Mouse (Mus musculus) forebrain, embryonic 12.5 days (tissue): Measurements from ENCODE around the gene Fmnl2. TPM values are rescaled to one million over a fixed set of nuclear protein-coding genes. Genes with fewer than 3 reads are reported as not detected.

ENCODE experiments used
- ATAC-seq: fragments of 200-750 bp; cut with Nextera tagmentation; 2 replicates; pipeline ENCODE4 v1.8.0; 2017; ENCODE audit warnings: moderate TSS enrichment; ENCODE audit not compliant: low FRiP score
- H3K27ac ChIP-seq: fragments of 300-500 bp; sonication (generic); 2 replicates; pipeline ENCODE4 v1.5.1; 2016; ENCODE audit warnings: mild to moderate bottlenecking
- H3K27me3 ChIP-seq: fragments of 300-500 bp; sonication (generic); 2 replicates; pipeline ENCODE4 v1.6.1; 2016; ENCODE audit warnings: mild to moderate bottlenecking
- H3K36me3 ChIP-seq: fragments of 300-500 bp; sonication (generic); replicated peaks from 2 replicates; pipeline ENCODE4 v1.6.1; 2016; ENCODE audit warnings: mild to moderate bottlenecking
- H3K4me1 ChIP-seq: fragments of 300-500 bp; sonication (generic); 2 replicates; pipeline ENCODE4 v1.6.1; 2016
- H3K4me2 ChIP-seq: fragments of 300-500 bp; sonication (generic); 2 replicates; pipeline ENCODE4 v1.6.1; 2016; ENCODE audit warnings: mild to moderate bottlenecking, moderate library complexity
- H3K4me3 ChIP-seq: fragments of 300-500 bp; sonication (generic); replicated peaks from 2 replicates; pipeline ENCODE4 v1.5.1; 2016; ENCODE audit warnings: mild to moderate bottlenecking
- H3K9ac ChIP-seq: fragments of 300-500 bp; sonication (generic); 2 replicates; pipeline ENCODE4 v1.6.1; 2016; ENCODE audit warnings: mild to moderate bottlenecking
- H3K9me3 ChIP-seq: fragments of 300-500 bp; sonication (generic); 2 replicates; pipeline ENCODE4 v1.6.1; 2016
- WGBS: fragments of 180-500 bp; shearing (Covaris S2); methylation state at CpG from one replicate; pipeline ENCODE4 v1.1.7; 2016; 5-methylcytosine and 5-hydroxymethylcytosine counted together
- polyA plus RNA-seq: library from polyadenylated mRNA; unstranded; fragments of >200 nt; fragmentation: Nextera tagmentation; extraction: Ambion mirVana; gene quantifications from 2 replicates; pipeline ENCODE4 v1.2.1, GENCODE M21; 2016

Gene Fmnl2
- polyA plus RNA-seq, 1 experiment from 2014 or later, result 13.9 TPM

- ATAC-seq, result no peak
- Histone ChIP-seq H3K4me1 (peaks cover 8% of the 10 kb centered on the region), H3K9me3 (no peaks in the 10 kb centered on the region), H3K4me3 (no peak overlapping the region), H3K4me2 (no peak overlapping the region), H3K27me3 (no peaks in the 10 kb centered on the region), H3K27ac (no peak overlapping the region), H3K9ac (no peak overlapping the region), H3K36me3 (peaks cover 17% of the 10 kb centered on the region)
- WGBS, result 82% methylated on average over 5 of the region's 5 CpGs
Observed at GRCm38 (mm10) chr2:52868181-52868580, 10.5 kb downstream of the Fmnl2 start.

DNA sequence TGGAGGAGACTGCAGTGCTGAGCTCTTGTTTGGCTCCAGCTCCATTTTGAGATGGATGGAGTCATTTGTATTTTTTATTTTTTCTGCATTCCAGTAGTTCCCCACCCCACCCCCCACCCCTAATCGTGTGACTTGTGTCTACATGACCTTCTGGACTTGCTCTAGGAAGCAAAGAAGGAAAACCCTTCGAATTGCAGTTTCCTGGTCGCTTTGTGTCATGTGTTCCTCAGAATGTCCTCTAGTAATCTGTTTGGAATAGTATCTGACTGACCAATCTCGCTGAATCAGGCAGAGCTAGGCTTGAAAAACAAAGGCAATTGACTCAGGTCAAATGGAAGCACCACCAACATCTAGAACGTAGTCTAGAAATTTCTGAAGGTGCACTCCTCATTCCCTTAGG, 15.0 kb downstream of the Fmnl2 start:
- Histone ChIP-seq H3K4me2 (no peak overlapping the region), H3K36me3 (peaks cover 10% of the 10 kb centered on the region), H3K9me3 (no peaks in the 10 kb centered on the region), H3K27me3 (no peaks in the 10 kb centered on the region), H3K9ac (no peak overlapping the region), H3K4me3 (no peak overlapping the region), H3K27ac (no peak overlapping the region), H3K4me1 (peaks cover 20% of the 10 kb centered on the region)
- no peak for ATAC-seq
- 82% methylated on average over 5 of the region's 5 CpGs for WGBS

- no peak overlapping the region for H3K9ac ChIP-seq
- H3K27ac ChIP-seq, result peak overlapping the region; percentile 31; the same call in 1 of the 2 replicates
- H3K4me2 ChIP-seq, result no peak overlapping the region
- peaks cover 20% of the 10 kb centered on the region for H3K4me1 ChIP-seq
- H3K27me3 ChIP-seq, result no peaks in the 10 kb centered on the region
- H3K4me3 ChIP-seq, result no peak overlapping the region
- 58% methylated on average over 18 of the region's 18 CpGs for WGBS
- no peaks in the 10 kb centered on the region for H3K9me3 ChIP-seq
- peaks cover 1% of the 10 kb centered on the region; the same call in 1 of the 2 replicates for H3K36me3 ChIP-seq
- no peak for ATAC-seq
Observed at GRCm38 (mm10) chr2:52873276-52874063, 15.8 kb downstream of the Fmnl2 start.

DNA sequence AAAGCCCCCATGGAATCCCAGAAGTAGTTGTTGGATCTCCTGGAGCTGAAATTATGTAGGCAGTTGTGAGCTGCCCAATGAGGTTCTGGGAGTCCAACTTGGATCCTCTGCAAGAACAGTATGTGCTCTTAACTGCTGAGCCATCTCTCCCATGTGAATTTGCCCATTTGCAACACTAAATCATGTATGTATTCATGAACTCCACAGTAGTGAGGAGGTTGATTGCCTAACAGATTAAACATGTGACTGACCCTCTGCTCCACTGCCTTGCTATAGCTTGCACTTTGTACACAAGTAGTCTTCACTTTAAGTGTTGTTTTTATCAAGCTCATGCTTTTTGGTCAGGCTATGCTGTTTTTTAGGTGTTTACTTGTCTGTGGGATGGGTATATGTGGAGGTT, 17.1 kb downstream of the Fmnl2 start:
- ATAC-seq, result no peak
- H3K36me3 ChIP-seq, result no peaks in the 10 kb centered on the region
- H3K4me1 ChIP-seq, result peaks cover 21% of the 10 kb centered on the region
- no peaks in the 10 kb centered on the region for H3K9me3 ChIP-seq
- H3K4me3 ChIP-seq, result no peak overlapping the region
- H3K4me2 ChIP-seq, result no peak overlapping the region
- no peaks in the 10 kb centered on the region for H3K27me3 ChIP-seq
- H3K27ac ChIP-seq, result no peak overlapping the region
- H3K9ac ChIP-seq, result no peak overlapping the region

DNA sequence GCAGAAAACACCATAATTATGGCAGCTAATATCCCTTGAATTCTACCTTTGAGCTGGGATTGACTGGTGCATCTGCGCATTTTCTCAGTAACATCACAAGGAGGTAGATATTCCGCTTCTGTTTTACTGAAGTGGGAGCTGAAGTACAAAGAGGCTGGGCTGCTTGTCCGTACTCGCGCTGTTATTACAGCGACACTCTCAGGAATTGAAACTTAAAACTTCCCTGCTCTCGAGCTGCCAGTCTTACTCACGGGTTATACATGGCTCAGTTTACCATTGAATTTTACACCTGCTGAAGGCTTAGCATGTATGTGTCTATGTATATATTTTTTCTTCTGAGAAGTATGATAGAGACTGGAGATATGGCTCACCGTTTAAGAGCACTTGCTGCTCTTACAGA, 18.1 kb downstream of the Fmnl2 start:
- no peak overlapping the region for H3K9ac ChIP-seq
- H3K27ac ChIP-seq, result no peak overlapping the region
- H3K36me3 ChIP-seq, result no peaks in the 10 kb centered on the region
- no peaks in the 10 kb centered on the region for H3K27me3 ChIP-seq
- H3K4me2 ChIP-seq, result no peak overlapping the region
- H3K4me1 ChIP-seq, result peaks cover 18% of the 10 kb centered on the region
- no peak overlapping the region for H3K4me3 ChIP-seq
- WGBS, result 80% methylated on average over 9 of the region's 9 CpGs
- no peak for ATAC-seq
- H3K9me3 ChIP-seq, result no peaks in the 10 kb centered on the region

- H3K9me3 ChIP-seq, result no peaks in the 10 kb centered on the region
- WGBS, result 89% methylated on average over 2 of the region's 2 CpGs
- H3K9ac ChIP-seq, result no peak overlapping the region
- ATAC-seq, result no peak
- no peak overlapping the region for H3K4me2 ChIP-seq
- H3K4me1 ChIP-seq, result peaks cover 5% of the 10 kb centered on the region
- no peaks in the 10 kb centered on the region for H3K27me3 ChIP-seq
- no peak overlapping the region for H3K4me3 ChIP-seq
- H3K27ac ChIP-seq, result no peak overlapping the region
- 0 out of 2 replicates have a peak, but pooled peaks cover 3% of the 10 kb centered on the region for H3K36me3 ChIP-seq
Observed at GRCm38 (mm10) chr2:52883401-52883800, 25.7 kb downstream of the Fmnl2 start.

GRCm38 (mm10) chr2:52884082-52884481, 26.4 kb downstream of the Fmnl2 start:
- Histone ChIP-seq H3K27ac (no peak overlapping the region), H3K9ac (no peak overlapping the region), H3K4me3 (no peak overlapping the region), H3K9me3 (no peaks in the 10 kb centered on the region), H3K4me1 (peaks cover 5% of the 10 kb centered on the region), H3K36me3 (0 out of 2 replicates have a peak, but pooled peaks cover 3% of the 10 kb centered on the region), H3K27me3 (no peaks in the 10 kb centered on the region), H3K4me2 (no peak overlapping the region)
- WGBS, result 92% methylated on average over 4 of the region's 4 CpGs
- ATAC-seq, result no peak

DNA sequence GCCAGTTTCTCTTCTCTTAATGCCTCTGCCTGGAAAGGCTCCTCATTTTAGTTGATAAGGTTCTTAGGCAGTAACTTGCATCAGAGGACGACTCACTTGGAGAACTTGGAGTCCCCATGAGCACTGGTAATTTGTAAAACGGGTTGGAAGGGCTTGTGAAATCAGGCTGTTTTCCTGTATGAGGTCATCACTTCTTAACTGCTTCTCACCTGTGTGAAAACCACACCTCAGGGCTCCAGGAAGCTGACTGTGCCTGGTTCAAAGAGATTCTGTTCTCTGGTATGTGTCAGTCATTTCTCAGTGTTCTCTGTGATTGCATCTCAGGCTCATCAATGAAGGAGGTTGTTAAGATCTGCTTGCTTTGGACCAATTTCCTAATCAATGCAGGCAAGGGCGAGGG, 27.4 kb downstream of the Fmnl2 start:
- no peak overlapping the region for H3K9ac ChIP-seq

DNA sequence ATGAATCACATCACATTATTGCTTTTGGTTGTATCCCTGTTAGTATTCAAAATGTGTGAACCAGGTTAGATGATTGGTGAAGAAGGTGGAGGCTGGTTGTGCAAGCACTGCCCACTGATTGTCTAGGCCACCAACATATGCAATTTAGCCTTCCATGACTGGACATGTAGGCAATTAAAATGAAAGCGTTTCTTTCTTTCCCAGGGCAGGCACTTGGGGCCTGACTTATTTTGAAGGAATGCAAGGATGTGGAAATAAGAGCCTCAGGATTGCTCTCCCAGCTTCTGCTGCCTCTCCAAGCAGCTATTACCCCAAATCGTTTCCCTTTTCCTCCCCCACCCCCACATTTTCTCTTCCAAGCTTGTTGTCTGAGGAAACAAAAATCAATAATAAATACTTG, 29.6 kb downstream of the Fmnl2 start:
- H3K27ac ChIP-seq, result no peak overlapping the region
- no peak overlapping the region for H3K9ac ChIP-seq
- 58% methylated on average over 2 of the region's 2 CpGs for WGBS
- ATAC-seq, result no peak
- H3K4me3 ChIP-seq, result no peak overlapping the region
- no peaks in the 10 kb centered on the region for H3K9me3 ChIP-seq
- H3K36me3 ChIP-seq, result 0 out of 2 replicates have a peak, but pooled peaks cover 3% of the 10 kb centered on the region
- no peak overlapping the region for H3K4me2 ChIP-seq
- H3K27me3 ChIP-seq, result no peaks in the 10 kb centered on the region
- no peaks in the 10 kb centered on the region; the same call in 1 of the 2 replicates for H3K4me1 ChIP-seq

More for the DNA sequence above, 27.4 kb downstream of the Fmnl2 start:
- H3K9me3 ChIP-seq, result no peaks in the 10 kb centered on the region
- WGBS, result 69% methylated on average over 3 of the region's 3 CpGs
- H3K4me1 ChIP-seq, result no peaks in the 10 kb centered on the region; the same call in 1 of the 2 replicates
- no peak overlapping the region for H3K27ac ChIP-seq
- no peaks in the 10 kb centered on the region for H3K27me3 ChIP-seq
- ATAC-seq, result no peak
- 0 out of 2 replicates have a peak, but pooled peaks cover 3% of the 10 kb centered on the region for H3K36me3 ChIP-seq
- no peak overlapping the region for H3K4me2 ChIP-seq
- H3K4me3 ChIP-seq, result no peak overlapping the region

- WGBS, result 87% methylated on average over 8 of the region's 8 CpGs
- Histone ChIP-seq H3K36me3 (no peaks in the 10 kb centered on the region), H3K9ac (no peak overlapping the region), H3K27me3 (no peaks in the 10 kb centered on the region), H3K9me3 (no peaks in the 10 kb centered on the region), H3K4me3 (no peak overlapping the region), H3K27ac (no peak overlapping the region), H3K4me1 (peaks cover 11% of the 10 kb centered on the region), H3K4me2 (no peak overlapping the region)
- ATAC-seq, result no peak
Observed at GRCm38 (mm10) chr2:52891115-52891514, 33.5 kb downstream of the Fmnl2 start.

DNA sequence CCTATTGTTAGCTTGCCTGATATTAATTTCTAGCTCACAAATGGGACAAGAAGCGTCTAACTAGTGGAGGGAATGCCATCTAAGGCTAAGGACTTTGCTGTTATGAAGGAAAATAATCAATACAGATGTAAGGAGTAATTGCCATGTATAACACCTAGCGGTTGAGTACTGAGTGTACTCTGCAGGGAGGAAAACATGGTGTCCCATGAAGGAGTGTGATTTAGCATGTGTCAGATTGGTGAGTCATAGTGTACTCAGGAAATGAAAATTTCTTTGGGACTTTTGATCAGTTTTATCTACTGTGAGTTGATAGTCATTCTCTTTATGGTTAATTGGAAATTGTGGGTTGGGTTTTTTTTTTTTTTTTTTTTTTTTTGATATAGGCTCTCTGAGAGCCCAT, 34.1 kb downstream of the Fmnl2 start:
- ATAC-seq, result no peak
- no peak overlapping the region for H3K4me3 ChIP-seq
- no peaks in the 10 kb centered on the region for H3K9me3 ChIP-seq
- no peak overlapping the region for H3K27ac ChIP-seq
- H3K4me1 ChIP-seq, result peaks cover 13% of the 10 kb centered on the region
- 93% methylated on average over 2 of the region's 2 CpGs for WGBS
- no peak overlapping the region for H3K9ac ChIP-seq
- H3K36me3 ChIP-seq, result no peaks in the 10 kb centered on the region
- H3K4me2 ChIP-seq, result no peak overlapping the region
- no peaks in the 10 kb centered on the region for H3K27me3 ChIP-seq

GRCm38 (mm10) chr2:52894983-52895621, 37.4 kb downstream of the Fmnl2 start:
- H3K4me2 ChIP-seq, result no peak overlapping the region
- no peaks in the 10 kb centered on the region for H3K9me3 ChIP-seq
- H3K4me1 ChIP-seq, result peaks cover 29% of the 10 kb centered on the region
- H3K36me3 ChIP-seq, result no peaks in the 10 kb centered on the region
- H3K9ac ChIP-seq, result no peak overlapping the region
- H3K27me3 ChIP-seq, result no peaks in the 10 kb centered on the region
- no peak overlapping the region for H3K27ac ChIP-seq
- 83% methylated on average over 6 of the region's 6 CpGs for WGBS
- no peak for ATAC-seq
- no peak overlapping the region for H3K4me3 ChIP-seq

- Histone ChIP-seq H3K4me1 (peaks cover 29% of the 10 kb centered on the region), H3K4me3 (no peak overlapping the region), H3K9ac (no peak overlapping the region), H3K4me2 (no peak overlapping the region), H3K9me3 (no peaks in the 10 kb centered on the region), H3K27me3 (no peaks in the 10 kb centered on the region), H3K27ac (no peak overlapping the region), H3K36me3 (no peaks in the 10 kb centered on the region)
- no peak for ATAC-seq
- WGBS, result 88% methylated on average over 3 of the region's 3 CpGs
Observed at GRCm38 (mm10) chr2:52896995-52897394, 39.3 kb downstream of the Fmnl2 start.
